Mouse (Mus musculus) megakaryocyte, embryonic 14.5 days (primary cell): ENCODE data around the gene Arhgef39.

Experiments
- FLI1 ChIP-seq: IDR thresholded peaks from 2 replicates; pipeline ENCODE4 v1.6.1; 2012; ENCODE audit warnings: low read length, inconsistent platforms, mixed read lengths
- GATA1 ChIP-seq: IDR thresholded peaks from 3 replicates; pipeline ENCODE4 v1.6.1; 2012; ENCODE audit warnings: mixed read lengths, low read length, inconsistent platforms, borderline replicate concordance

GRCm38 (mm10) chr4:43489611-43490010, 9.9 kb downstream of the Arhgef39 start:
- no peak for TF ChIP-seq GATA1
- no peak for TF ChIP-seq FLI1
